Mouse (Mus musculus): ENCODE results near the gene Rhot1.

DNA sequence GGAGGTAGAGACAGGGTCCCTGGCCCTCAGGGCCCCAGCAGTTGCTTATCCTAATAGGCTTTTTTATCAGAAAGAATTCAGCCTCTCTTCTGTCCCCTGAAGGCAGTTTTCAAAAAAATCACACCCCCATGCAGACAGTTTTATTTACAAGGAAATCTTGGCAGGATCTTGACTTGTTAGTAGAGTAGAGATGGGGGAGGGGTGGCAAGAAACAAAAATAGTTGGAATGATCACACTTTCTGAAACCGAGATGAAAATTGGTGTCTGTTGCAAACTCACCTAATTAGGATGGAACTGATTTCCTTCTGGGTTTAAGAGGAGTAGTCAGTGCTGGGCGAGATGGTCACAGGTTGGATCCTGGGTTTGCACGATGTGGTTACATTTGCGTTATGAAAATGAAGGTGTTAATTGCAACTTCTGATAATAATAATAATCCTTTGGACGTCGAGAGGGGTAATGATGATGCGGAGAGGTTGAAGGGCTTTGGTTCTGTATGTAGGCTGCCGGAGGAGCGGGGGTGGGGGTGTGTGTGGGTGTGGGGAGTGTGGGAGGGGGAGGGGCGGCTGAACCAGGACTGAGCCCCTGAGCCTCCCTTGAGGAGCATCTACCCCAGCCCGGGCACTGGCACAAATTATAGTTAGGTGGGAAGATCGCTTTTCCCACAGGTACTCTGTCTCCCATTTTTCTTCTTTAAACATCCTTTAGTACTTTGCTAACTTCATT lies 90.9 kb downstream of the Rhot1 start:
- TF ChIP-seq POLR2A (IDR thresholded peaks at IDR 0.05; ENCODE audit: extremely low read depth, insufficient read depth, low read length): no peak
- no peak for TF ChIP-seq CTCF (IDR thresholded peaks at IDR 0.05; ENCODE audit: low read depth, low read length)
